Mouse (Mus musculus): ENCODE measurements around the gene Tmem203. TPM values are rescaled to one million over a fixed set of nuclear protein-coding genes. Genes with fewer than 3 reads are reported as not detected.

Tmem203 gene
- 39.1 and 59.2 TPM in 2 replicates for polyA plus RNA-seq (2012; rRNA removed)

DNA sequence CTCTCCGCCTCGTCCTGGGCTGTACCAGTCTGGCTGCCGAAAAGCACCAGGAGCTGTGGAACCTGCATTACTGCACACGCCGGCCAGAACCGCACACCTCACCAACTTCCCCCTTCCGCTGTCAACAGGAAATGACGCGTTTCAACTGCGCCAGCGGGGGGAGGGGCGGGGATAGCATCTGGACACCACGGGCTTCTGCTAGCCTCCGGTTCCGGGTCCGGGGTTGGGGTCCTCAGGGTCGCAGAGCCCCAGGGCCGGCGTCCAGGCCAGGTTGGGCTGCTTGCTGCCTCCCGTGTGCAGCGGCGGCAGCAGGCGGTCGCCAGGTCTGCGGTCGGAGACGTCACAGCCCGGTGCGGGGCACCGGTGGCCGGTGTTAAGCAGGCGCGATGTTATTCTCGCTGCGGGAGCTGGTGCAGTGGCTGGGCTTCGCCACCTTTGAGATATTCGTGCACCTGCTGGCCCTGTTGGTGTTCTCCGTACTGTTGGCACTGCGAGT lies at the start of gene Tmem203:
Gene Tmem203, plus strand, starts transcription at position 156 of the 496 bp plus-strand sequence.

DNA sequence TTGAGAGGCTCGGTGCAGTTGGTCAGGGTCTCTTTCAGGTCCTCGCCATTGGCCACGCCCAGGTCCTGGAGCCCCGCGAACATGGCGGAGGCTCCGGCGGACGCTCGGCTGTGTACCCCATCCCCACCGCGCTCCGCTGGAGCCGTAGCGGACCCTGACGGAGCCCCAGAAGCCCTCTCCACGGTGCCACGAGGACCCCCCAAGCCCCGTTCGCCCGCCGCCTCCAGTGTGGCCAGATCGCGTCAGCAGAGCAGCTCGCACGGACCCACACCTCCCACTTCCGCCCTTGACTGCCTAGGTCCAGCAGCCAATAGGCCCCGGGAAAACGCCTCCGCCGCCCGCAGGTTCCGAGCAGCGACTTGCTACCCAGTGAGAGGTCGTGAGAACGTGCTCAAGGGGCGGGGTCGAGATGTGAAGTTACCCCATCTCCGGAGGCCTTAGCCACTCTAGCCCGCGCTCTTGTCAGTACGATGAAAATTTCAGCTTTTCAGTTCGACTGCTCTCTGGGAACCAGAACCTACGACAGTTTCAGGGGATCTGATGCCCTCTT lies 44.0 kb upstream of the Tmem203 start, which contains the start of gene Nelfb:
Gene Nelfb, minus strand, starts transcription at position 369 of the 550 bp plus-strand sequence.

DNA sequence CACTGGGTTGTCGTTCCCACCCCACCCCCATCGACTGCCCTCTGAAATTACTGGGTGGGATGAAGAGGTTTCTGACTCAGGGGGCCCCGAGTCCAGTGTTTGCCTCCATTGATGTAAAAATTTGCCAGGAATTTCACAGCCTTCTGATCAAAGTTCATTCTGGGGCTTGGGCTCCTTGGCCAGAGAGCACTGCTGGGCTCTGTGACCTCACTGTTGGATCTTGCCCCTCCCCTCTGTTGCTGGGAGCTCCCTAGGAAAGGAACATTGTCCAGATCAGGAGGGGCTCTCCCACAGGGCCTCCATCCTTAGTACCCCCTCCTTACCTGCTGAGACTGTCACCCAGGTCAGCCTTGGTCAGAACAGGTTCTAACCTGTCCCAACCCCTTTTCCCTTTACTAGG lies 40.8 kb upstream of the Tmem203 start, which contains the start of gene Stpg3:
Gene Stpg3, minus strand, starts transcription at position 194 of the 400 bp plus-strand sequence.

DNA sequence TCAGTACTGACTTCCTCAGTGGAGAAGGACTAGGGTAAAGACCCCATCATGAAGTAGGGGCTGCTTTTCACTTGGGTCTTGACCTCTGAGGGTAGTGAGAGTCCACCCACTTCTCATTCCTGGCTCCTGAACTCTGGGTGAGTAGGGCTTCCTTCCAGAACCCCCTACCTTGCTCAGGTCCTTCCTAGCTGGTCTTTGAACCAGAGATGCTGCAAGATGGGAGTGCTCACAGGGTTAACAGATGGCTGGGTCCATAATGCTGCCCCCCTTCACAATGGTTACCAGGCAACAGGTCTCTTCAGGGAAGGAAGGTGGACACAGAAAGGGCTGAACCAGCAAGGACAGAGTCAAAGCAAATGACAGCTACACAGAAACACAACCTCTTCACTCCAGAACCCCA lies 36.8 kb upstream of the Tmem203 start, which contains the start of gene Fam166a:
Gene Fam166a, plus strand, starts transcription at position 301 of the 400 bp plus-strand sequence.

GRCm38 (mm10) chr2:25224492-25224765 lies 30.8 kb upstream of the Tmem203 start, which contains the start of gene Tubb4b:
TSS of gene Tubb4b (minus strand) at chr2:25224702.

GRCm38 (mm10) chr2:25234050-25234449 lies 21.2 kb upstream of the Tmem203 start, which contains the start of gene Slc34a3:
TSS of gene Slc34a3 (minus strand) at chr2:25234364.

DNA sequence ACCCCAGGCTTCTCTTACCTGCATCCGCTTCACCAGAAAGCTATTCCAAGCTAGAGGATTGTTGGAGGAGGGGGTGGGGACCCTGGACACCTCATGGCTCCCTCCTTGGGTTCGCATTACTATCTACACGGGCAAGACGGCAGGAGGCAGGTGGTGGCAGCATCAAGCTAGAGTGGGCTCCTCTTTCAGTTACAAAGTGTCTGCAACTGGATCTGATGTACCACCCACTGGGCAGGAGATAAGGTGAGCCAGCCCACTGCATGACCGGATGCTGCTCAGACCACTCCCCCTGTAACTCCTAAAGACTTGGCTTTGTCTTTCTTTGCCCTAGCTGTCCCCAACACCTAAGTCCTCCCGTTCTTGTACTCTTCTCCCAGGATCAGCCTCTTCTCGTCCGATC lies 18.6 kb upstream of the Tmem203 start, which contains the start of gene Rnf224:
Gene Rnf224, minus strand, starts transcription at position 174 of the 400 bp plus-strand sequence.

GRCm38 (mm10) chr2:25242101-25242506 lies 13.1 kb upstream of the Tmem203 start, which contains the start of the genes Rnf208 and Cysrt1:
TSS of gene Rnf208 (plus strand) at chr2:25242255.
TSS of gene Cysrt1 (minus strand) at chr2:25242452.

GRCm38 (mm10) chr2:25246183-25247072 lies 8.8 kb upstream of the Tmem203 start, which contains the start of gene AL732309.1:
TSS of gene AL732309.1 (minus strand) at chr2:25246863.

DNA sequence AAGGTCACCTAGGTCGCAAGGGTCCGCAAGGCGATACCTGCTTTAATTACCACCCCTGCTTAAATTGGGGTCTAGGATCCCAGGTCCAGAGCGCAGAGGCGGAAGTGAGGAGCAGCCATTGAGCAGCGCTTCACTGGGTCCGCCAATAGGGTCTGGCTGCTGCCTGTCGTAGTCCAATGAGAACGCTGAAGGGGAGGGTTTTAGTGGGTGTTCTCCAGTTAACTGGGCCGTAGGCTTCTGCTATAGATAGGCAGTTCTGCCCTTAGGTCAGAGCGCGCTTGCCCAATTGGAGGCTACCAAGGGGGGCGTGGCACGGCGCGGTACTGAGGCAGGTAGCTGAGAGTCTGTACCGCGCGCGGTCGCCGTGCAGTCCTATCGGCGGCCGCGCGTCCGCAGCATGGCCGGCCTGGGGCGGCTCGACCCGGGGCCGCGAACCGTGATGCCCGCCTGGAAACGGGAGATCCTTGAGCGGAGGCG lies 7.1 kb downstream of the Tmem203 start, which contains the start of gene Tprn:
Gene Tprn, plus strand, starts transcription at position 328 of the 477 bp plus-strand sequence.

DNA sequence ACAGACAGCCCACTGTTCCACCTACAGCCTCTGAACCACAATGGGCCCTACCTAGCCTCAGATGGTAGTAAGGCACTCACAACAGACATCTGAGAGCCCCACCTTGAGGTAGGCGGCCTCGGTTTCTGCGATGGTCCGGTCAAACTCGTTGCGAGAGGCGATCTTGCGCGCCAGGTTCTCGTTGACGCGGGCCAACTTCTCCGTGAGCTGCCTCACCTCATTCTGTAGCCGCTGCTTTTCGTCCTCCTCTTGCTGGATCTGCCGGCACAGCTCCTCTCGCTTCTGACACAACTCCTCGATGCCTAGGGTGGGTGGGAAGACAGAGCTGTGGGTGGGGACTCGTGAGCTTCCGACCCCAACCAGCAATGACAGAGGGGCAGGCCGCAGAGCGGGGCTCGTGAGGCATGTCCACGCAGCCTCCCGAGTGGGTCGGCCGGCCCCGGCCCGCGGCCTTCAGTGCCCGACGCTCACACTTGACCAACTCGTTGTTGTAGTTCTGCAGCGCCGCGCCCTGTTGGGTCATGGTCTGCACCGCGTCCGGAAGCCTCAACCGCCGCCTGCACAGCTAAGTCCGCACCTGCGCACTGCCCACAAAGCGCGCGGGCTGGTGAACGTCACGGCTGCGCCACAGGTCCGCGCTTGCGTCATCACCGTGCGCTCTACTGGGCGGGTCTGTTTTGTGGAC lies 16.7 kb downstream of the Tmem203 start, which contains the start of the genes Ssna1 and Anapc2:
Gene Ssna1, minus strand, starts transcription at position 612 of the 685 bp plus-strand sequence.
Gene Anapc2, plus strand, starts transcription at position 652 of the 685 bp plus-strand sequence.

GRCm38 (mm10) chr2:25287927-25288649 lies 32.8 kb downstream of the Tmem203 start, which contains the start of gene Tmem210:
TSS of gene Tmem210 (plus strand) at chr2:25288145.

DNA sequence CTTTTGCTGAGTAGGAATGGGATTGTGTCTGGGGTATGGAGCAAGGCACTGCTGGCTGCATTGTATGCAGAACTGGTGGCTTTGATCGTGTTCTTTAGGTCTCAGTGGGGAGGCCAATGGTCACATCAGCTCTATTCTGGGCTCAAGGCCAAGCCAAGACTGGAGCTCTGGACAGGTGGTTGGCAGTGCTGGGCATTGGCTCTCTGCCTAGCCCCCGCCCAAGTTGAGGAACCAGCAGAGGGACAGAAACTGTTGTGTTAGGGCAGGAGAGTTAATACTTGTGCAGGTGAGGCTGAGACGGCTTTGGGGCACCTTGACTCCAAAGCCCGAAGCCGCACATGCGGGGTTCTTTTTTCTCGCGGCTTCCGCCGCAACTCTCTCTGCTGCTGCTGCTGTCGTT lies 34.4 kb downstream of the Tmem203 start, which contains the start of gene Lrrc26:
Gene Lrrc26, plus strand, starts transcription at position 265 of the 400 bp plus-strand sequence.

Other genes starting within 250 kb of the Tmem203 start
- 234 and 268 TPM in 2 replicates for gene Nsmf, start 201.1 kb upstream of the Tmem203 start, polyA plus RNA-seq (2012; rRNA removed)
- 240 and 325 TPM in 2 replicates for gene Entpd8, start 175.1 kb upstream of the Tmem203 start, polyA plus RNA-seq (2012; rRNA removed)
- gene Noxa1, start 160.3 kb upstream of the Tmem203 start, polyA plus RNA-seq (2012; rRNA removed), result 82.7 and 117 TPM in 2 replicates
- gene Nrarp, start 74.7 kb upstream of the Tmem203 start, polyA plus RNA-seq (2012; rRNA removed), result 38.5 and 40.0 TPM in 2 replicates
- 73.5 and 77.4 TPM in 2 replicates for gene Tor4a, start 58.6 kb upstream of the Tmem203 start, polyA plus RNA-seq (2012; rRNA removed)
- 58.5 and 62.9 TPM in 2 replicates for gene Nelfb, start 44.0 kb upstream of the Tmem203 start, polyA plus RNA-seq (2012; rRNA removed)
- 0.19 TPM in 1 of 2 replicates, not detected in the other for gene Stpg3, start 40.8 kb upstream of the Tmem203 start, polyA plus RNA-seq (2012; rRNA removed)
- gene Fam166a, start 36.7 kb upstream of the Tmem203 start, polyA plus RNA-seq (2012; rRNA removed), result 0.10 TPM in 1 of 2 replicates, not detected in the other
- gene Tubb4b, start 30.7 kb upstream of the Tmem203 start, polyA plus RNA-seq (2012; rRNA removed), result 680 and 930 TPM in 2 replicates
- gene Slc34a3, start 21.1 kb upstream of the Tmem203 start, polyA plus RNA-seq (2012; rRNA removed), result 0.06 TPM in 1 of 2 replicates, not detected in the other
- not detected in 2 replicates for gene Rnf224, start 18.7 kb upstream of the Tmem203 start, polyA plus RNA-seq (2012; rRNA removed)
- gene Rnf208, start 13.2 kb upstream of the Tmem203 start, polyA plus RNA-seq (2012; rRNA removed), result 17.8 and 19.3 TPM in 2 replicates
- 0.41 TPM in 1 of 2 replicates, not detected in the other for gene Cysrt1, start 13.0 kb upstream of the Tmem203 start, polyA plus RNA-seq (2012; rRNA removed)
- gene AL732309.1, start 8.6 kb upstream of the Tmem203 start, polyA plus RNA-seq (2012; rRNA removed), result 26.9 and 28.8 TPM in 2 replicates
- 194 and 199 TPM in 2 replicates for gene Tprn, start 7.2 kb downstream of the Tmem203 start, polyA plus RNA-seq (2012; rRNA removed)
- gene Ssna1, start 17.0 kb downstream of the Tmem203 start, polyA plus RNA-seq (2012; rRNA removed), result 68.4 and 69.1 TPM in 2 replicates
- gene Anapc2, start 17.0 kb downstream of the Tmem203 start, polyA plus RNA-seq (2012; rRNA removed), result 80.9 and 85.4 TPM in 2 replicates
- gene Tmem210, start 32.7 kb downstream of the Tmem203 start, polyA plus RNA-seq (2012; rRNA removed), result not detected in 2 replicates
- gene Lrrc26, start 34.5 kb downstream of the Tmem203 start, polyA plus RNA-seq (2012; rRNA removed), result 197 and 281 TPM in 2 replicates
- gene Grin1, start 63.7 kb downstream of the Tmem203 start, polyA plus RNA-seq (2012; rRNA removed), result 1.5 TPM in 2 replicates
- 15.6 and 17.3 TPM in 2 replicates for gene Man1b1, start 76.9 kb downstream of the Tmem203 start, polyA plus RNA-seq (2012; rRNA removed)
- gene Dpp7, start 100.9 kb downstream of the Tmem203 start, polyA plus RNA-seq (2012; rRNA removed), result 37.3 and 38.5 TPM in 2 replicates
- 53.2 and 76.3 TPM in 2 replicates for gene Uap1l1, start 110.2 kb downstream of the Tmem203 start, polyA plus RNA-seq (2012; rRNA removed)
- 24.4 and 27.1 TPM in 2 replicates for gene Sapcd2, start 116.9 kb downstream of the Tmem203 start, polyA plus RNA-seq (2012; rRNA removed)
- gene Entpd2, start 140.4 kb downstream of the Tmem203 start, polyA plus RNA-seq (2012; rRNA removed), result 66.7 and 73.6 TPM in 2 replicates
- 246 and 266 TPM in 2 replicates for gene Npdc1, start 143.9 kb downstream of the Tmem203 start, polyA plus RNA-seq (2012; rRNA removed)
- 0.19 and 0.25 TPM in 2 replicates for gene Fut7, start 167.8 kb downstream of the Tmem203 start, polyA plus RNA-seq (2012; rRNA removed)
- 19.3 and 24.9 TPM in 2 replicates for gene Abca2, start 173.3 kb downstream of the Tmem203 start, polyA plus RNA-seq (2012; rRNA removed)
- gene Clic3, start 201.4 kb downstream of the Tmem203 start, polyA plus RNA-seq (2012; rRNA removed), result 1.6 and 2.1 TPM in 2 replicates
- 66.2 and 79.3 TPM in 2 replicates for gene Paxx, start 205.7 kb downstream of the Tmem203 start, polyA plus RNA-seq (2012; rRNA removed)
- gene Ptgds, start 214.6 kb downstream of the Tmem203 start, polyA plus RNA-seq (2012; rRNA removed), result 0.21 and 0.37 TPM in 2 replicates
- gene Lcn12, start 238.5 kb downstream of the Tmem203 start, polyA plus RNA-seq (2012; rRNA removed), result not detected in 2 replicates
- 23.6 and 29.7 TPM in 2 replicates for gene Fbxw5, start 245.3 kb downstream of the Tmem203 start, polyA plus RNA-seq (2012; rRNA removed)
- gene C8g, start 246.3 kb downstream of the Tmem203 start, polyA plus RNA-seq (2012; rRNA removed), result 1.7 and 2.4 TPM in 2 replicates

All from colon, adult 2 months (tissue).